Comparison of ENCODE assay signal across 13 mouse cellular contexts in the genomic region with DNA sequence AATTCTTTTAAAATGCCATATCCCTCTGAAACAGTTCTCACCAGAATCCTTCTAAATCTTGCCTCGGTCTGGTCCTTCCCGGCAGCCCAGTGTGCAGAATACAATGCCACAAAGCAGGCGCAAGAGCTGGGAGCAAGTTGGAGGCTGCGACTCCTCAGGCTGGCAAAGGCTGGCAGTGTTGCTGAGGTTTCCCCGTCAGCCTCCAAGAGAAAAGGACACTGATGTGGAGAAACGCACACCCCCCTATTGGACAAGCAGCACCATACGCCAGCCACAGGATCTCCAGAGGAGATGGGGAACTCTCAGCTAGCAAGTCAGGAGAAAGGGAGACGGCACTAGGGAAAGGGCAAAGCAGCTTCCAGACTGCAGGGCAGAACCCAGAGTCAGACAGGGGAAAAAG.
DNase-seq lines count a peak whose midpoint lies in the region; ATAC-seq and TF ChIP-seq lines count a peak whose summit lies in the region.
"Had no signal": no experiment of that assay in that cellular context is flagged by ENCODE, and none has a peak within 500 bp of the region (broad histone marks: within the 10 kb centered on the region; RNA-seq: fewer than 3 reads in every experiment).

No protein-coding gene starts in this region.

- peak overlapping the region; percentile 80 for H3K27ac ChIP-seq in layer of hippocampus, adult 2 months
- H3K27ac ChIP-seq in forebrain, embryonic 15.5 days (replicated peaks): peak overlapping the region; percentile 91
- H3K27ac ChIP-seq in midbrain, embryonic 13.5 days: no peak overlapping the region
- H3K27ac ChIP-seq in heart, embryonic 12.5 days (ENCODE audit: poor library complexity, severe bottlenecking): no peak overlapping the region
- H3K27ac ChIP-seq: heart, embryonic 13.5 days; lung, embryonic 15.5 days had no signal

- no peaks in the 10 kb centered on the region for H3K27me3 ChIP-seq in forebrain, embryonic 15.5 days
- no peaks in the 10 kb centered on the region for H3K27me3 ChIP-seq in midbrain, embryonic 13.5 days
- H3K27me3 ChIP-seq in heart, embryonic 12.5 days (replicated peaks): no peaks in the 10 kb centered on the region

- no peak for DNase-seq in layer of hippocampus, adult 2 months (ENCODE audit: low spot score in 2 of 2)
- DNase-seq in layer of hippocampus, postnatal 36 days: no peak
- peak; percentile 34 for DNase-seq in embryo, embryonic 10.5 days (ENCODE audit: low spot score)
- no peak for DNase-seq in adrenal gland, adult 18-20 months (ENCODE audit: low spot score in 2 of 2)
- DNase-seq in adrenal gland, postnatal 25 days: no peak
- DNase-seq: adrenal gland, adult 2 months; kidney, postnatal 4 days; thymus, adult 18-20 months had no signal

- peak; percentile 62 for ATAC-seq in forebrain, embryonic 15.5 days (replicated peaks)
- ATAC-seq in midbrain, embryonic 13.5 days: peak; percentile 71
- no peak for ATAC-seq in heart, embryonic 12.5 days (ENCODE audit: insufficient number of reproducible peaks, low FRiP score)

- TF ChIP-seq CTCF in layer of hippocampus, adult 2 months (conservative IDR thresholded peaks at IDR 0.05): peak; percentile 20; the same call in 1 of the 2 replicates

- H3K9me3 ChIP-seq in forebrain, embryonic 15.5 days: no peaks in the 10 kb centered on the region
- H3K9me3 ChIP-seq in midbrain, embryonic 13.5 days: no peaks in the 10 kb centered on the region
- no peaks in the 10 kb centered on the region for H3K9me3 ChIP-seq in heart, embryonic 12.5 days (replicated peaks)
- H3K9me3 ChIP-seq: heart, embryonic 13.5 days; lung, embryonic 15.5 days had no signal

- peak overlapping the region; percentile 63 for H3K4me2 ChIP-seq in forebrain, embryonic 15.5 days (replicated peaks)
- H3K4me2 ChIP-seq in midbrain, embryonic 13.5 days (replicated peaks): peak overlapping the region; percentile 38
- H3K4me2 ChIP-seq in heart, embryonic 12.5 days: no peak overlapping the region

- 5% methylated on average over 8 of the region's 8 CpGs for WGBS in forebrain, embryonic 15.5 days
- 15% methylated on average over 8 of the region's 8 CpGs for WGBS in midbrain, embryonic 13.5 days
- 41% methylated on average over 8 of the region's 8 CpGs for WGBS in heart, embryonic 12.5 days

- H3K36me3 ChIP-seq in forebrain, embryonic 15.5 days: no peaks in the 10 kb centered on the region
- H3K36me3 ChIP-seq in midbrain, embryonic 13.5 days: no peaks in the 10 kb centered on the region
- no peaks in the 10 kb centered on the region for H3K36me3 ChIP-seq in heart, embryonic 12.5 days
- H3K36me3 ChIP-seq: heart, embryonic 13.5 days; lung, embryonic 15.5 days had no signal

- peaks cover 57% of the 10 kb centered on the region for H3K4me1 ChIP-seq in forebrain, embryonic 15.5 days
- peaks cover 55% of the 10 kb centered on the region for H3K4me1 ChIP-seq in midbrain, embryonic 13.5 days (replicated peaks)
- no peaks in the 10 kb centered on the region for H3K4me1 ChIP-seq in heart, embryonic 12.5 days (replicated peaks)

- H3K4me3 ChIP-seq in layer of hippocampus, adult 2 months: peak overlapping the region; percentile 49
- H3K4me3 ChIP-seq in forebrain, embryonic 15.5 days: peak overlapping the region; percentile 55
- H3K4me3 ChIP-seq in midbrain, embryonic 13.5 days (replicated peaks): no peak overlapping the region
- H3K4me3 ChIP-seq in heart, embryonic 12.5 days: no peak overlapping the region
- H3K4me3 ChIP-seq: heart, embryonic 13.5 days had no signal

- peak overlapping the region; percentile 41 for H3K9ac ChIP-seq in forebrain, embryonic 15.5 days (replicated peaks)
- peak overlapping the region; percentile 39 for H3K9ac ChIP-seq in midbrain, embryonic 13.5 days (replicated peaks)
- H3K9ac ChIP-seq in heart, embryonic 12.5 days: no peak overlapping the region
- H3K9ac ChIP-seq: lung, embryonic 15.5 days had no signal

Comparison
In these comparisons a context has a peak if more than half of its experiments do, and no peak if none do; other contexts are left out.
1. H3K27ac ChIP-seq: peak in layer of hippocampus, adult 2 months (single experiment) and forebrain, embryonic 15.5 days (single experiment); none in midbrain, embryonic 13.5 days (single experiment) and heart, embryonic 12.5 days (single experiment).
2. H3K4me3 ChIP-seq: peak in layer of hippocampus, adult 2 months (single experiment) and forebrain, embryonic 15.5 days (single experiment); none in midbrain, embryonic 13.5 days (single experiment) and heart, embryonic 12.5 days (single experiment).